Mouse (Mus musculus) CH12.LX (cell line): ENCODE measurements around the gene Cyb561a3. TPM values are rescaled to one million over a fixed set of nuclear protein-coding genes. Genes with fewer than 3 reads are reported as not detected.

ENCODE experiments used
- DNase-seq: peaks from one replicate; pipeline ENCODE4 v3.0.0-alpha.2; 2013; ENCODE audit errors: extremely low read depth
- H3K27ac ChIP-seq: 2 replicates; pipeline ENCODE4 v1.5.1; 2012; ENCODE audit warnings: low read depth, mild to moderate bottlenecking, control low read depth, moderate library complexity; ENCODE audit not compliant: insufficient read depth
- H3K27me3 ChIP-seq: replicated peaks from 2 replicates; pipeline ENCODE3; 2012; ENCODE audit warnings: inconsistent platforms
- H3K36me3 ChIP-seq, 2 experiments: replicated peaks in 1 of 2; 2 replicates each; pipeline versions ENCODE3 to v1.6.1; 2012; ENCODE audit warnings: inconsistent platforms in 1 of 2, low read length in 1 of 2, mild to moderate bottlenecking in 1 of 2, mixed read lengths in 1 of 2, moderate library complexity in 1 of 2; ENCODE audit not compliant: control insufficient read depth in 1 of 2, insufficient read depth in 1 of 2
- H3K4me1 ChIP-seq, 2 experiments: 2 replicates each; pipeline ENCODE4 v1.6.1; 2012; ENCODE audit warnings: inconsistent platforms in 1 of 2, moderate library complexity in 1 of 2; ENCODE audit not compliant: insufficient read depth in 2 of 2, control insufficient read depth in 1 of 2
- H3K4me2 ChIP-seq: 2 replicates; pipeline ENCODE4 v1.6.1; 2012; ENCODE audit warnings: low read depth, mild to moderate bottlenecking, control low read depth; ENCODE audit not compliant: poor library complexity, insufficient read depth, severe bottlenecking
- H3K4me3 ChIP-seq, 3 experiments: fragments of 150-350 bp in 1 of 3; sonication (generic) in 1 of 3; replicated peaks in 1 of 3; 2 replicates each; pipeline versions ENCODE3 to v1.5.1; 2011 to 2012; ENCODE audit warnings: low read depth in 2 of 3, low read length in 2 of 3, mild to moderate bottlenecking in 2 of 3, moderate library complexity in 2 of 3, control low read depth in 1 of 3, improper control_type of control experiment in 1 of 3, inconsistent platforms in 1 of 3, mixed read lengths in 1 of 3; ENCODE audit not compliant: poor library complexity in 1 of 3
- H3K79me2 ChIP-seq: replicated peaks from 2 replicates; pipeline ENCODE4 v1.6.1; 2012; ENCODE audit warnings: mild to moderate bottlenecking, moderate library complexity; ENCODE audit not compliant: control insufficient read depth, poor library complexity, insufficient read depth, severe bottlenecking; ENCODE audit errors: extremely low read depth
- H3K9ac ChIP-seq: 2 replicates; pipeline ENCODE4 v1.6.1; 2012; ENCODE audit warnings: low read depth, mild to moderate bottlenecking, control low read depth, moderate library complexity; ENCODE audit not compliant: insufficient read depth
- H3K9me3 ChIP-seq: replicated peaks from 2 replicates; pipeline ENCODE3; 2012; ENCODE audit warnings: low read length, inconsistent platforms, mixed read lengths
- BHLHE40 ChIP-seq: IDR thresholded peaks from 2 replicates; pipeline ENCODE4 v1.6.1; 2011; ENCODE audit warnings: mild to moderate bottlenecking, low read depth, low read length, improper control_type of control experiment
- CHD1 ChIP-seq: IDR thresholded peaks from 2 replicates; pipeline ENCODE4 v1.6.1; 2012; ENCODE audit warnings: low read depth, low read length, improper control_type of control experiment, inconsistent platforms
- CHD2 ChIP-seq: IDR thresholded peaks from 2 replicates; pipeline ENCODE4 v1.6.1; 2011; ENCODE audit warnings: low read length, improper control_type of control experiment
- CTCF ChIP-seq, 2 experiments: IDR thresholded peaks in 1 of 2; conservative IDR thresholded peaks in 1 of 2; 2 replicates each; pipeline ENCODE4 v1.5.1; 2011 to 2012; ENCODE audit warnings: low read depth in 2 of 2, low read length in 2 of 2, improper control_type of control experiment in 1 of 2, inconsistent platforms in 1 of 2, mild to moderate bottlenecking in 1 of 2, moderate library complexity in 1 of 2
- E2F4 ChIP-seq: IDR thresholded peaks from 2 replicates; pipeline ENCODE4 v1.6.1; 2011; ENCODE audit warnings: low read depth, low read length, improper control_type of control experiment; ENCODE audit not compliant: insufficient replicate concordance
- ELF1 ChIP-seq: IDR thresholded peaks from 2 replicates; pipeline ENCODE4 v1.6.1; 2014; ENCODE audit warnings: low read depth, mild to moderate bottlenecking, inconsistent platforms, low read length, improper control_type of control experiment
- EP300 ChIP-seq: IDR thresholded peaks from 2 replicates; pipeline ENCODE4 v1.6.1; 2011; ENCODE audit warnings: low read length, improper control_type of control experiment
- ETS1 ChIP-seq: conservative IDR thresholded peaks from 2 replicates; pipeline ENCODE4 v1.6.1; 2012; ENCODE audit warnings: low read depth, mild to moderate bottlenecking, inconsistent platforms, low read length, improper control_type of control experiment, moderate library complexity
- GABPA ChIP-seq: IDR thresholded peaks from 2 replicates; pipeline ENCODE4 v1.6.1; 2012; ENCODE audit warnings: low read depth, low read length, improper control_type of control experiment, inconsistent platforms; ENCODE audit not compliant: insufficient replicate concordance
- HCFC1 ChIP-seq: IDR thresholded peaks from 2 replicates; pipeline ENCODE4 v1.6.1; 2012; ENCODE audit warnings: low read depth, mild to moderate bottlenecking, inconsistent platforms, low read length, improper control_type of control experiment
- IRF4 ChIP-seq: IDR thresholded peaks from 2 replicates; pipeline ENCODE4 v1.6.1; 2014; ENCODE audit warnings: low read depth, mild to moderate bottlenecking, inconsistent platforms, low read length, improper control_type of control experiment
- JUN ChIP-seq: IDR thresholded peaks from 2 replicates; pipeline ENCODE4 v1.6.1; 2011; ENCODE audit warnings: low read depth, mild to moderate bottlenecking, low read length, improper control_type of control experiment, moderate library complexity; ENCODE audit not compliant: insufficient read depth
- JUND ChIP-seq: conservative IDR thresholded peaks from 2 replicates; pipeline ENCODE4 v1.6.1; 2011; ENCODE audit warnings: low read depth, low read length, improper control_type of control experiment
- KAT2A ChIP-seq: IDR thresholded peaks from 2 replicates; pipeline ENCODE4 v1.6.1; 2012; ENCODE audit warnings: low read length, improper control_type of control experiment, inconsistent platforms; ENCODE audit not compliant: insufficient replicate concordance
- MAX ChIP-seq: IDR thresholded peaks from 2 replicates; pipeline ENCODE4 v1.6.1; 2011; ENCODE audit warnings: low read length, improper control_type of control experiment
- MAZ ChIP-seq: IDR thresholded peaks from 2 replicates; pipeline ENCODE4 v1.6.1; 2012; ENCODE audit warnings: low read depth, mild to moderate bottlenecking, inconsistent platforms, low read length, improper control_type of control experiment, moderate library complexity
- MXI1 ChIP-seq: IDR thresholded peaks from 2 replicates; pipeline ENCODE4 v1.6.1; 2011; ENCODE audit warnings: mild to moderate bottlenecking, low read depth, low read length, improper control_type of control experiment
- MYC ChIP-seq: IDR thresholded peaks from 2 replicates; pipeline ENCODE4 v1.6.1; 2011; ENCODE audit warnings: low read depth, mild to moderate bottlenecking, improper control_type of control experiment, low read length
- NELFE ChIP-seq: IDR thresholded peaks from 2 replicates; pipeline ENCODE4 v1.6.1; 2011; ENCODE audit warnings: low read depth, low read length, improper control_type of control experiment
- NRF1 ChIP-seq: IDR thresholded peaks from 2 replicates; pipeline ENCODE4 v1.6.1; 2014; ENCODE audit warnings: low read depth, mild to moderate bottlenecking, inconsistent platforms, low read length, improper control_type of control experiment, moderate library complexity
- PAX5 ChIP-seq: IDR thresholded peaks from 2 replicates; pipeline ENCODE4 v1.6.1; 2012; ENCODE audit warnings: low read length, inconsistent platforms, mixed read lengths
- POLR2A ChIP-seq: IDR thresholded peaks from 2 replicates; pipeline ENCODE4 v1.6.1; 2011; ENCODE audit warnings: low read depth, mild to moderate bottlenecking, improper control_type of control experiment, low read length
- POLR2AphosphoS2 ChIP-seq: IDR thresholded peaks from 2 replicates; pipeline ENCODE4 v1.6.1; 2011; ENCODE audit warnings: low read depth, low read length, improper control_type of control experiment
- RCOR1 ChIP-seq: conservative IDR thresholded peaks from 2 replicates; pipeline ENCODE4 v1.6.1; 2012; ENCODE audit warnings: low read depth, mild to moderate bottlenecking, inconsistent platforms, low read length, improper control_type of control experiment
- SIN3A ChIP-seq: IDR thresholded peaks from 2 replicates; pipeline ENCODE4 v1.6.1; 2012; ENCODE audit warnings: low read length, improper control_type of control experiment, inconsistent platforms
- TBP ChIP-seq: conservative IDR thresholded peaks from 2 replicates; pipeline ENCODE4 v1.6.1; 2011; ENCODE audit warnings: low read depth, low read length, improper control_type of control experiment
- USF1 ChIP-seq: IDR thresholded peaks from 2 replicates; pipeline ENCODE4 v1.6.1; 2014; ENCODE audit warnings: low read depth, mild to moderate bottlenecking, inconsistent platforms, low read length, improper control_type of control experiment
- USF2 ChIP-seq: conservative IDR thresholded peaks from 2 replicates; pipeline ENCODE4 v1.6.1; 2011; ENCODE audit warnings: low read depth, low read length, improper control_type of control experiment
- ZC3H11A ChIP-seq: IDR thresholded peaks from 2 replicates; pipeline ENCODE4 v1.6.1; 2012; ENCODE audit warnings: low read depth, mild to moderate bottlenecking, inconsistent platforms, low read length, improper control_type of control experiment
- ZMIZ1 ChIP-seq: IDR thresholded peaks from 2 replicates; pipeline ENCODE4 v1.6.1; 2012; ENCODE audit warnings: low read depth, mild to moderate bottlenecking, inconsistent platforms, low read length, improper control_type of control experiment
- ZNF384 ChIP-seq: IDR thresholded peaks from 2 replicates; pipeline ENCODE4 v1.6.1; 2012; ENCODE audit warnings: low read depth, low read length, improper control_type of control experiment, inconsistent platforms
- dilution Hi-C: fragments of 300-500 bp; cut with MboI; formaldehyde crosslinking; loops from 2 replicates; pipeline ENCODE4 v1.14.3; 2020; ENCODE audit warnings: low sequenced_read_pairs; ENCODE audit not compliant: extremely low pct_unique_long_range_greater_than_20kb, extremely low pct_ligation_motif_present
- in situ Hi-C: fragments of 300-500 bp; cut with MboI; formaldehyde crosslinking; loops from 3 replicates; pipeline ENCODE4 v1.14.3; 2019; ENCODE audit warnings: low sequenced_read_pairs, low pct_ligation_motif_present, low pct_unique_long_range_greater_than_20kb, mixed read lengths
- polyA plus RNA-seq: library from polyadenylated mRNA; unstranded; fragments of >175 nt; gene quantifications from 2 replicates; pipeline ENCODE4 v1.2.1, GENCODE M21; 2012; ENCODE audit warnings: low read depth; ENCODE audit not compliant: insufficient read length
- total RNA-seq, 2 experiments: library from RNA; depleted of rRNA; stranded (reverse); fragments of 300-350 nt in 1 of 2; fragments of >200 nt in 1 of 2; gene quantifications; 2 replicates each; pipeline ENCODE4 v1.2.3; 2012 to 2014

The Cyb561a3 gene
- total and polyA plus RNA-seq, 3 experiments, result 137 to 327 (median 211) TPM

GRCm38 (mm10) chr19:10580102-10580501 lies 3.1 kb downstream of the Cyb561a3 start:
- no peak for DNase-seq
- in situ Hi-C loops, result no loop called here
- Histone ChIP-seq H3K79me2 (peaks cover 51% of the 10 kb centered on the region), H3K4me2 (peak overlapping the region; percentile 88), H3K36me3 (peaks cover 3 to 34% of the 10 kb centered on the region in 2 experiments), H3K27ac (peak overlapping the region; percentile 94), H3K27me3 (no peaks in the 10 kb centered on the region), H3K4me1 (peaks cover 7 to 28% of the 10 kb centered on the region in 2 experiments; a peak in 3 of 4 replicates), H3K9me3 (no peaks in the 10 kb centered on the region), H3K9ac (peak overlapping the region; percentile 73), H3K4me3 (peak overlapping the region in 2 of 3 experiments; percentile 82 to 88)
- dilution Hi-C loops, result no loop called here
- no peak for TF ChIP-seq ZC3H11A
- TF ChIP-seq HCFC1, result no peak
- 0 out of 2 replicates have a peak, but pooled peaks have one; percentile 33 for TF ChIP-seq IRF4
- TF ChIP-seq KAT2A, result no peak
- no peak; the same call in 1 of the 2 replicates for TF ChIP-seq CHD2
- peak; percentile 23; the same call in 1 of the 2 replicates for TF ChIP-seq MXI1
- TF ChIP-seq POLR2AphosphoS2, result no peak
- peak; percentile 65 for TF ChIP-seq CHD1
- TF ChIP-seq TBP, result 0 out of 2 replicates have a peak, but pooled peaks have one; percentile 44
- no peak for TF ChIP-seq NRF1
- TF ChIP-seq BHLHE40, result 0 out of 2 replicates have a peak, but pooled peaks have one; percentile 37
- TF ChIP-seq ZMIZ1, result no peak
- TF ChIP-seq MAX, result 0 out of 2 replicates have a peak, but pooled peaks have one; percentile 35
- TF ChIP-seq EP300, result peak; percentile 61
- peak; percentile 39; the same call in 1 of the 2 replicates for TF ChIP-seq SIN3A

GRCm38 (mm10) chr19:10580761-10581160 lies 3.8 kb downstream of the Cyb561a3 start:
- H3K27me3 ChIP-seq, result no peaks in the 10 kb centered on the region
- DNase-seq, result peak; percentile 84
- dilution Hi-C loops (no loop called here), in situ Hi-C loops (no loop called here)
- H3K9me3 ChIP-seq, result no peaks in the 10 kb centered on the region
- H3K9ac ChIP-seq, result no peak overlapping the region
- H3K4me1 ChIP-seq, result peaks cover 9 to 23% of the 10 kb centered on the region in 2 experiments; a peak in 3 of 4 replicates
- no peak overlapping the region for H3K27ac ChIP-seq
- peaks cover 47% of the 10 kb centered on the region for H3K79me2 ChIP-seq
- peak overlapping the region; percentile 88 for H3K4me2 ChIP-seq
- H3K4me3 ChIP-seq, result peak overlapping the region in 1 of 3 experiments; percentile 82
- H3K36me3 ChIP-seq, result peaks cover 2 to 34% of the 10 kb centered on the region in 2 experiments
- TF ChIP-seq CHD1 (no peak), JUND (no peak; the same call in 1 of the 2 replicates), ELF1 (0 out of 2 replicates have a peak, but pooled peaks have one; percentile 10), ZMIZ1 (no peak), USF2 (no peak), POLR2A (peak; percentile 40), HCFC1 (no peak), MAZ (no peak), RCOR1 (peak; percentile 51; the same call in 1 of the 2 replicates), CHD2 (peak; percentile 54), MAX (no peak), E2F4 (no peak), GABPA (no peak), ZC3H11A (no peak), USF1 (no peak), MXI1 (no peak), JUN (peak; percentile 52), KAT2A (no peak), NELFE (no peak), PAX5 (no peak), MYC (peak; percentile 67; the same call in 1 of the 2 replicates), TBP (peak; percentile 67), ETS1 (peak; percentile 83), CTCF (conservative IDR thresholded peaks at IDR 0.05 in 1 of 2, IDR thresholded peaks at IDR 0.05 in 1 of 2; ENCODE audit: low read depth in 2 of 2, low read length in 2 of 2) (no peak), IRF4 (peak; percentile 89), EP300 (peak; percentile 96), ZNF384 (no peak; the same call in 1 of the 2 replicates)
